9 mouse cellular contexts compared by ENCODE assay signal in genomic region chr7:79147931-79148653, GRCm38 (mm10). TPM values are rescaled to one million over a fixed set of nuclear protein-coding genes. Genes with fewer than 3 reads are reported as not detected.
DNase-seq lines count a peak whose midpoint lies in the region; ATAC-seq lines count a peak whose summit lies in the region.
"Had no signal": no experiment of that assay in that cellular context is flagged by ENCODE, and none has a peak within 500 bp of the region (broad histone marks: within the 10 kb centered on the region; RNA-seq: fewer than 3 reads in every experiment).

No protein-coding gene starts in this region.

- intact Hi-C loops in left cerebral cortex, postnatal 25 days (cut with DNase I), result no loop called here

- H3K4me3 ChIP-seq in heart, embryonic 10.5 days, result peak overlapping the region; percentile 71
- peak overlapping the region; percentile 61 for H3K4me3 ChIP-seq in hindbrain, embryonic 15.5 days

- H3K36me3 ChIP-seq in heart, embryonic 10.5 days, result peaks cover 24% of the 10 kb centered on the region
- H3K36me3 ChIP-seq in hindbrain, embryonic 15.5 days, result no peaks in the 10 kb centered on the region

- peaks cover 36% of the 10 kb centered on the region for H3K4me1 ChIP-seq in heart, embryonic 10.5 days
- peaks cover 18% of the 10 kb centered on the region for H3K4me1 ChIP-seq in hindbrain, embryonic 15.5 days (replicated peaks)

- WGBS in heart, embryonic 10.5 days, result under 1% methylated on average over 20 of the region's 20 CpGs
- WGBS in hindbrain, embryonic 15.5 days, result 3% methylated on average over 20 of the region's 20 CpGs

- no peak for ATAC-seq in hindbrain, embryonic 15.5 days (ENCODE audit: low FRiP score, low read depth)

- peak overlapping the region; percentile 96 for H3K4me2 ChIP-seq in hindbrain, embryonic 15.5 days

- peak overlapping the region; percentile 93 for H3K27ac ChIP-seq in heart, embryonic 10.5 days
- H3K27ac ChIP-seq in hindbrain, embryonic 15.5 days (replicated peaks), result peak overlapping the region; percentile 34; the same call in 1 of the 2 replicates

- no peaks in the 10 kb centered on the region for H3K9me3 ChIP-seq in heart, embryonic 10.5 days
- no peaks in the 10 kb centered on the region for H3K9me3 ChIP-seq in hindbrain, embryonic 15.5 days

- peak overlapping the region; percentile 63 for H3K9ac ChIP-seq in hindbrain, embryonic 15.5 days

- DNase-seq in heart, embryonic 10.5 days (ENCODE audit: low spot score), result no peak
- DNase-seq in heart, adult 8-10 months (ENCODE audit: low spot score), result no peak
- peak; percentile 49 for DNase-seq in embryo, embryonic 9.5 days (ENCODE audit: extremely low spot score)
- DNase-seq in lung, postnatal 10 days, result peak; percentile 72
- peak; percentile 64 for DNase-seq in yolk sac, embryonic 10.5 days (ENCODE audit: low spot score)
- DNase-seq in right cerebral cortex, postnatal 10 days (ENCODE audit: low spot score in 2 of 2), result no peak
- no peak for DNase-seq in left cerebral cortex, postnatal 25 days (ENCODE audit: low spot score in 2 of 2)

- H3K27me3 ChIP-seq in heart, embryonic 10.5 days (ENCODE audit: insufficient read depth, poor library complexity, severe bottlenecking), result no peaks in the 10 kb centered on the region
- no peaks in the 10 kb centered on the region for H3K27me3 ChIP-seq in hindbrain, embryonic 15.5 days

RNA-seq across cellular contexts. Expression of gene Mfge8, which starts 0.8 kb away (rescaled TPM):
- polyA plus RNA-seq in heart, embryonic 10.5 days (2016; fragmentation: Nextera tagmentation; extraction: Ambion mirVana), result 219 and 275 TPM in 2 replicates
- total RNA-seq in heart, adult 8-10 months (2022), result 100 to 1,000 TPM; 124 to 143 (median 129) TPM
- 206 and 214 TPM in 2 replicates for polyA plus RNA-seq in hindbrain, embryonic 15.5 days (2015; fragmentation: Nextera tagmentation; extraction: Ambion mirVana)
- total RNA-seq in left cerebral cortex, postnatal 25 days (2021), result 100 to 1,000 TPM; 170 to 197 TPM

RNA-seq across cellular contexts. Expression of gene Hapln3, which starts 17.3 kb away (rescaled TPM):
- 3.5 and 3.7 TPM in 2 replicates for polyA plus RNA-seq in heart, embryonic 10.5 days (2016; fragmentation: Nextera tagmentation; extraction: Ambion mirVana)
- 1 to 10 TPM in 1 of 4 experiments, under 1 TPM in 3; 0.08 to 1.1 (median 0.30) TPM for total RNA-seq in heart, adult 8-10 months (2022)
- 2.2 TPM in 2 replicates for polyA plus RNA-seq in hindbrain, embryonic 15.5 days (2015; fragmentation: Nextera tagmentation; extraction: Ambion mirVana)
- 1 to 10 TPM; 2.4 to 2.9 TPM for total RNA-seq in left cerebral cortex, postnatal 25 days (2021)
- total RNA-seq: neutrophil, adult 5-6 weeks had no signal

Comparison
In these comparisons a context has a peak if more than half of its experiments do, and no peak if none do; other contexts are left out.
1. DNase-seq: peak in embryo, embryonic 9.5 days (single experiment), lung, postnatal 10 days (single experiment) and yolk sac, embryonic 10.5 days (single experiment); none in heart, embryonic 10.5 days (single experiment), heart, adult 8-10 months (single experiment), right cerebral cortex, postnatal 10 days (0 of 2) and left cerebral cortex, postnatal 25 days (0 of 2).